Mouse (Mus musculus) testis, adult 2 months (tissue): ENCODE results near the gene Bcl7a.

ENCODE experiments used
- CTCF ChIP-seq: fragments of 200-500 bp; IDR thresholded peaks from 2 replicates; pipeline ENCODE4 v1.5.1; 2012; ENCODE audit warnings: low read depth, mild to moderate bottlenecking, inconsistent platforms, low read length, moderate library complexity; ENCODE audit not compliant: control insufficient read depth, insufficient read depth, insufficient replicate concordance
- POLR2A ChIP-seq: fragments of 200-500 bp; IDR thresholded peaks from 2 replicates; pipeline ENCODE4 v1.6.1; 2012; ENCODE audit warnings: low read depth, mild to moderate bottlenecking, inconsistent platforms, low read length, moderate library complexity; ENCODE audit not compliant: control insufficient read depth

GRCm38 (mm10) chr5:123375262-123375661 lies 31.6 kb downstream of the Bcl7a start:
- no peak for TF ChIP-seq CTCF
- TF ChIP-seq POLR2A: no peak
